Comparison of ENCODE assay signal across 11 mouse cellular contexts in genomic region chr1:132843612-132844011, GRCm38 (mm10). TPM values are rescaled to one million over a fixed set of nuclear protein-coding genes. Genes with fewer than 3 reads are reported as not detected.
DNase-seq lines count a peak whose midpoint lies in the region; ATAC-seq and TF ChIP-seq lines count a peak whose summit lies in the region.
"Had no signal": no experiment of that assay in that cellular context is flagged by ENCODE, and none has a peak within 500 bp of the region (broad histone marks: within the 10 kb centered on the region; RNA-seq: fewer than 3 reads in every experiment).

No protein-coding gene starts in this region.

- no peak for TF ChIP-seq EP300 in heart, postnatal 0 days (IDR thresholded peaks at IDR 0.05; ENCODE audit: low read depth)

- DNase-seq in CD4-positive, CD25-positive, alpha-beta regulatory T cell, adult 2 months (ENCODE audit: low read depth, low spot score), result peak; percentile 4
- no peak for DNase-seq in heart, postnatal 0 days (ENCODE audit: low spot score)
- no peak for DNase-seq in heart, postnatal 10 days
- peak; percentile 40 for DNase-seq in lung, embryonic 14.5 days
- DNase-seq in lung, postnatal 10 days, result no peak
- peak; percentile 84 for DNase-seq in ZHBTc4 (ENCODE audit: low read depth, low spot score)

- H3K4me3 ChIP-seq in heart, postnatal 0 days (ENCODE audit: low read depth, low read length), result no peak overlapping the region
- no peak overlapping the region for H3K4me3 ChIP-seq in lung, embryonic 14.5 days (ENCODE audit: low read depth, low read length)
- H3K4me3 ChIP-seq: embryonic facial prominence, embryonic 13.5 days; hindbrain, embryonic 12.5 days; midbrain, embryonic 15.5 days had no signal

- no peaks in the 10 kb centered on the region for H3K4me1 ChIP-seq in heart, postnatal 0 days (ENCODE audit: control insufficient read depth, insufficient read depth)
- peaks cover 9% of the 10 kb centered on the region; the same call in 1 of the 2 replicates for H3K4me1 ChIP-seq in lung, embryonic 14.5 days (ENCODE audit: insufficient read depth)
- H3K4me1 ChIP-seq: hindbrain, embryonic 12.5 days; midbrain, embryonic 15.5 days had no signal

- 0 out of 2 replicates have a peak, but pooled peaks cover 5% of the 10 kb centered on the region for H3K9me3 ChIP-seq in heart, postnatal 0 days (replicated peaks; ENCODE audit: control insufficient read depth, low read length)
- H3K9me3 ChIP-seq in lung, embryonic 14.5 days (ENCODE audit: low read depth, low read length), result 0 out of 2 replicates have a peak, but pooled peaks cover 4% of the 10 kb centered on the region
- H3K9me3 ChIP-seq: midbrain, embryonic 15.5 days had no signal

- WGBS in heart, postnatal 0 days, result 79% methylated on average over 10 of the region's 10 CpGs
- WGBS in lung, embryonic 14.5 days, result 78% methylated on average over 10 of the region's 10 CpGs

- H3K4me2 ChIP-seq in heart, postnatal 0 days (ENCODE audit: low read depth, low read length), result no peak overlapping the region
- no peak overlapping the region for H3K4me2 ChIP-seq in lung, embryonic 14.5 days
- H3K4me2 ChIP-seq: embryonic facial prominence, embryonic 13.5 days; hindbrain, embryonic 12.5 days; midbrain, embryonic 15.5 days had no signal

- intact Hi-C loops in heart, postnatal 10 days (cut with DNase I), result no loop called here

- no peak overlapping the region for H3K27ac ChIP-seq in heart, postnatal 0 days (ENCODE audit: low read depth)
- no peak overlapping the region for H3K27ac ChIP-seq in lung, embryonic 14.5 days (ENCODE audit: low read depth)
- H3K27ac ChIP-seq: embryonic facial prominence, embryonic 13.5 days; hindbrain, embryonic 12.5 days; midbrain, embryonic 15.5 days had no signal

- ATAC-seq in CD4-positive, CD25-positive, alpha-beta regulatory T cell, adult 4 months, result no peak
- no peak for ATAC-seq in heart, postnatal 0 days (ENCODE audit: insufficient read depth, low read depth)
- no peak for ATAC-seq in lung, embryonic 14.5 days (ENCODE audit: insufficient read depth)
- no peak for ATAC-seq in erythroid progenitor cell, adult 5-6 weeks (replicated peaks; ENCODE audit: low FRiP score, poor library complexity, severe bottlenecking)
- ATAC-seq: midbrain, embryonic 15.5 days had no signal

- H3K9ac ChIP-seq in heart, postnatal 0 days (replicated peaks; ENCODE audit: low read depth, low read length), result no peak overlapping the region
- H3K9ac ChIP-seq in lung, embryonic 14.5 days, result no peak overlapping the region
- H3K9ac ChIP-seq: embryonic facial prominence, embryonic 13.5 days; hindbrain, embryonic 12.5 days; midbrain, embryonic 15.5 days had no signal

- no peaks in the 10 kb centered on the region for H3K36me3 ChIP-seq in heart, postnatal 0 days (replicated peaks; ENCODE audit: control insufficient read depth, insufficient read depth, low read length)
- no peaks in the 10 kb centered on the region for H3K36me3 ChIP-seq in lung, embryonic 14.5 days (ENCODE audit: insufficient read depth)
- H3K36me3 ChIP-seq: embryonic facial prominence, embryonic 13.5 days; hindbrain, embryonic 12.5 days; midbrain, embryonic 15.5 days had no signal

- H3K27me3 ChIP-seq in heart, postnatal 0 days (ENCODE audit: control insufficient read depth, insufficient read depth, low read length), result no peaks in the 10 kb centered on the region
- no peaks in the 10 kb centered on the region for H3K27me3 ChIP-seq in lung, embryonic 14.5 days (ENCODE audit: insufficient read depth, low read length)
- H3K27me3 ChIP-seq: embryonic facial prominence, embryonic 13.5 days; hindbrain, embryonic 12.5 days; midbrain, embryonic 15.5 days had no signal

- peak; percentile 21; the same call in 1 of the 2 replicates for TF ChIP-seq CTCF in heart, postnatal 0 days (IDR thresholded peaks at IDR 0.05; ENCODE audit: low read depth)
- peak; percentile 49 for TF ChIP-seq CTCF in lung, embryonic 14.5 days (IDR thresholded peaks at IDR 0.05; ENCODE audit: low read depth)

RNA-seq across cellular contexts. Expression of gene Lrrn2, which starts 36.5 kb away (rescaled TPM):
- polyA plus RNA-seq in CD4-positive, CD25-positive, alpha-beta regulatory T cell, adult 4 months (2017; shearing (Covaris generic)), result not detected
- total RNA-seq in heart, postnatal 0 days (2014; rRNA removed; ENCODE audit: low replicate concordance), result 5.0 and 5.1 TPM in 2 replicates
- 6.7 and 7.0 TPM in 2 replicates for polyA plus RNA-seq in heart, postnatal 0 days (2015; fragmentation: Nextera tagmentation; extraction: Ambion mirVana)
- total RNA-seq in heart, postnatal 10 days (2021), result 1 to 10 TPM; 4.7 to 6.0 TPM
- 3.2 and 3.5 TPM in 2 replicates for polyA plus RNA-seq in lung, embryonic 14.5 days (2014; fragmentation: Nextera tagmentation; extraction: Ambion mirVana)
- not detected in 2 replicates for total RNA-seq in erythroid progenitor cell, adult 5-6 weeks (2015; ENCODE audit: low replicate concordance)
- not detected in 2 replicates for total RNA-seq in erythroid progenitor cell, adult 5-6 weeks (2017; ENCODE audit: low replicate concordance)

Comparison
In these comparisons a context has a peak if more than half of its experiments do, and no peak if none do; other contexts are left out.
1. DNase-seq: peak in CD4-positive, CD25-positive, alpha-beta regulatory T cell, adult 2 months (single experiment), lung, embryonic 14.5 days (single experiment) and ZHBTc4 (single experiment); none in heart, postnatal 0 days (single experiment), heart, postnatal 10 days (0 of 2) and lung, postnatal 10 days (single experiment).